Mouse (Mus musculus) spleen, postnatal 14 days (tissue): ENCODE measurements around the gene Ncln.
A peak's percentile ranks its signal among the peaks of the same experiment; 100 is the strongest.

Experiments used
- DNase-seq, 2 experiments: peaks; one replicate each; pipeline ENCODE4 v3.0.0; 2021 to 2022; ENCODE audit warnings: low spot score in 2 of 2

Gene Ncln

DNA sequence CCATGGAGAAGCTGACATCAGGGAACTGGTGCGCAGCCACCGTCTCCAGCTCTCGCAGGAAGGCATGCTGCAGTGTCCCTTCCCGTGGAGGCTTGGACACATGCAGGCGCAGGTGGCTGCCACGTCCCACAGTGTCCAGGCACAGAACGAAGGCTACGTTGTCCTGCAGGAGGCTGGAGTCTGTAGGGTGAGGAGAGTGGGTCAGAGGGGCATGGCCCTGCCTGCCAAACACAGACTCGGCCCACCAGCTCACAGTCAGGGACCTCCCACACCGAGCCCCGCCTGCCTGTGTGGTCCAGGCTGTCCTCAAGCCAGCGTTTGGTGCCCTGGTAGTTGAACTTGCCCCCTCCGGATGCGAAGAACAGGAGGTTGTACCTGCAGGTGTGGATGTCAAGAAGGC, 6.3 kb downstream of the Ncln start:
- DNase-seq: no peak

DNA sequence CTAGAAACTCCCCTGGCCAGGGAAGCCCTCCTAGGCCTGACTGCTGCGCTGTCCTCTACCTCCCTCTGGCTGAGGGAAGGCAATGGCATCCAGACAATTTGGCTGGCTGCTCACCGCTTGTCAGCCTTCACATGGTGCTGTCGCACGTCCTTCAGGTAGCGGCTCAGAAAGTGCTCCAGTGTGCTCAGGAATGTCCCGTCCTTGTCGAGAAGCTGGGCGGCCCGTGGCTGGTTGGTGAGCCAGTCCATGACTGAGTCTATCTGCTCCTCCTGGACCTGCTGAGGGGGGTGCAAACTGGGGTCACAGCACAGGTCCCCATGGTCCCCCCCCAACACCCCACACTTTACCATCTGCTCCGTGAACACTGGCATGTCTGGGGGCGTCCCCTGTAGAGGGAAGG, 8.1 kb downstream of the Ncln start:
- no peak for DNase-seq

DNA sequence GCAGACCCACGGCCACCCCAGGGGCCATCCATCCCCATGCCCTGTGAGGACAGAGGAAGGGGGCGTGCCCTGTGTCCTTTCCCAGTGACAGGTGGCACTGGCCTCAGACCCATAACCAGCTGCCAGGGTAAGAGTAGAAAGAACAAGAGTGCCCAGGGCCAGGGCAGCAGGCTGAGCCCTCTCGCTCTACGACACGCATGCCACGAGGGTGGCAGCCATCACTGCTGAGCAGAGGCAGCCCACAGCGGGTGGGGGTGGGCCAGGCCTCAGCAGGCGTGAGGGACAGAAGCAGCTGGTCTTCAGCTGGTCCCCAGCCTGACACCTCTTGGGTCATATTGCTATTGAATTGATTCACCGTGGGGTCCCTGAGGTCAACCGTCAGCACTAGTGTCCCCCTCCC, 9.7 kb downstream of the Ncln start:
- no peak for DNase-seq

DNA sequence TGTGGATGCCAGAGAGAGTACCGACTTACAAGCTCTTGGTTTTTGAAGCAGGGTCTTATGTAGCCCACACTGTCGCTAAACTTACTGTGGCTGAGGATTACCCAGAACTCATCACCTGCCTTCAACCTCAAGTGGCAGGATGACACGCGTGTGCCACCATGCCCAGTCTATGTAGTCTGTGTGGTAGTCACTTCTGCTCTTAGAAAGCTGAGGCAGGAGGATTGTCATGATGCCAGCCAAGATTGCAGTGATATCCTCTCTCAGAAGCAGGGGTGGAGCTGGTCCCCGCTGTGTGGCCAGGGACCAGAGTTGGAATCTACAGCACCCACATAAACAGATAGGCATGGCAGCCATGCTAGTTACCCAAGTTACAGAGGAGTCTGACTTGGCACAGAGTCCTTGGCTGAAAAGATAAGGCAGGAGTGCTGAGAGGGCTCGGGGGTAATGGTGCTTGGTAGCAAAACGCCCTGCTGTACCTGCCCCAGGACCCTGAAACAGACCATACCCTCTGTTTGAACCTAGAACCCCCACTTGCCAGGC, 10.6 kb downstream of the Ncln start:
- DNase-seq: no peak

DNA sequence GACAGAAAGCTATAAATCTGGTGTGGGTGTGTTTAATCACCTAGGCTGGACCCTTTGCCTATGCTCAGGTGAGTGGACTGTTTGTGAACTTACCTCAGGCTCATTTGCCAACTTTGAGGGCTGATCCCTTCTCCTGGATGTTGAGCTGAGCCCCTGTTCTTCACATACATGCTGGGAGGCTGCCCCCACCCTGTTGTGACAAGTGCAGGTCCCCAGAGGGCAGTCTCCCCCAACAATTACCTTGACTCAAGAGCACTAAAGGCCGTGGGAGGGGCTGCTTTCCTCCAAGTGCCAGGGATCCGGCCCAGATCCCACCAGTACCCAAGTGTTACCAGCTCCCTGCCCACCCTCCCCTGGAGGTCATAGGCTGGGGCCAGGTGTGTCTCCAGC, 11.1 kb downstream of the Ncln start:
- DNase-seq: no peak

DNA sequence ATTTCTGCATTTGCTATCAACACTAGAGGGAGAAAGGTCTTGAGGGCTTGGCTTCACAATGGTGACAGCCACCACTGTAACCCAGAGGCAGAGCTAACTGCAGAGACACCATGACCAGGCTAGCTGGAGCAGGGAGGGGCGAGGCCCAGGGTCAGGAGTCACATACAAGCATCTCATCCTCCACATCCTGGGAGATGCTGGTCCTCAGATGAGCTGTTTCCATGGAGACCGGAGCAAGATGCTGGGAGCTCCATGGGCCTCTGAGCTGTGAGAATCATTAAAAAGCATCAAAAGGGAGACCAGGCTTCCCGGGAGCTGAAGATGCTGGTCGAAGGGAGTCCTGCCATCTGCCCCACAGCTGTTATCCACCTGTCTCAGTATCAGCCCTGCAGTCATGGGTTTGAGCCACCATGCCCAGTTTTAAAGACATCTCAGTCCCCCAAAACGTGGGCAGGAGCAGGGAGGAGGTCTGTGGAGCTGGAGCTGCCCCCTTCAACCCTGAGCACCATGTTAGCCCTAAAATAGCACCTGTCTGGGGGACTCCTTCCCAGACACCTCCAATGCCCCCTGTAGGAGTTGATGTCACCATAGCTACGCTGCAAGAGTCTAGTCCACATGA, 11.6 kb downstream of the Ncln start:
- DNase-seq: no peak

DNA sequence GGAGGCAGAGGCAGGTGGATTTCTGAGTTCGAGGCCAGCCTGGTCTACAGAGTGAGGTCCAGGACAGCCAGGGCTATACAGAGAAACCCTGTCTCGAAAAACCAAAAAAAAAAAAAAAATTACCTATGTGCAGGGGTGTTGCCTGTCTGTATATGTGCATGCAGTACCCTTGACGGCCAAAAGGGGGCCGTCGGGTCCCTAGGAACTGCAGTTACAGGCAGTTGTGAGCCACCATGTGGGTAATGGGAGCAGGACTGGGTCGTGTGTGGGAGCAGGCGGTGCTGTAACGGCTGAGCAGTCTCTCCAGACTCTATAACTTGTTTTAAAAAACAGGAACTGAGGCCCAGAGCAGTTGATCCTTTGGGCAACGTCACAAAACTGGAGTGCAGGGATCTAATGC, 12.2 kb downstream of the Ncln start:
- DNase-seq: no peak

DNA sequence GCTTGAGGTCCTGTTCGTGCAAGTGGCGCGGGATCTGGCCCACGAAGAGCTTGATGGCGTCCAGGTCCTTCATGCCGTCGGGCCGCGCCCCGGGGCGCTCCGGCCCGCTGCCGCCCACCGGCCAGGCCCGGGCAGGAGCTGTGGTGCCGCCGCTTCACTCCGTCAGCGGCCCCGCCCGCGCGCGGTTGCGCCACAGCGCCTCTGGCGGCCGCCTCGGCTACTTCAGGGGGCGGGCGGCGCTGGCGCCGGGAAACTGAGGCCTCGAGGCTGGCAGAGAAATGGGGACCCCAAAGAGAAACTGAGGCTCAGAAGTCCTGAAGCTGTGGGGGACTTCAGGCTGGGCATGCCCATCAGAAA, 13.7 kb downstream of the Ncln start, which contains the start of gene Celf5:
Gene Celf5, minus strand, starts transcription at position 177 of the 357 bp plus-strand sequence.
- DNase-seq: peak in 1 of 2 experiments; percentile 55

DNA sequence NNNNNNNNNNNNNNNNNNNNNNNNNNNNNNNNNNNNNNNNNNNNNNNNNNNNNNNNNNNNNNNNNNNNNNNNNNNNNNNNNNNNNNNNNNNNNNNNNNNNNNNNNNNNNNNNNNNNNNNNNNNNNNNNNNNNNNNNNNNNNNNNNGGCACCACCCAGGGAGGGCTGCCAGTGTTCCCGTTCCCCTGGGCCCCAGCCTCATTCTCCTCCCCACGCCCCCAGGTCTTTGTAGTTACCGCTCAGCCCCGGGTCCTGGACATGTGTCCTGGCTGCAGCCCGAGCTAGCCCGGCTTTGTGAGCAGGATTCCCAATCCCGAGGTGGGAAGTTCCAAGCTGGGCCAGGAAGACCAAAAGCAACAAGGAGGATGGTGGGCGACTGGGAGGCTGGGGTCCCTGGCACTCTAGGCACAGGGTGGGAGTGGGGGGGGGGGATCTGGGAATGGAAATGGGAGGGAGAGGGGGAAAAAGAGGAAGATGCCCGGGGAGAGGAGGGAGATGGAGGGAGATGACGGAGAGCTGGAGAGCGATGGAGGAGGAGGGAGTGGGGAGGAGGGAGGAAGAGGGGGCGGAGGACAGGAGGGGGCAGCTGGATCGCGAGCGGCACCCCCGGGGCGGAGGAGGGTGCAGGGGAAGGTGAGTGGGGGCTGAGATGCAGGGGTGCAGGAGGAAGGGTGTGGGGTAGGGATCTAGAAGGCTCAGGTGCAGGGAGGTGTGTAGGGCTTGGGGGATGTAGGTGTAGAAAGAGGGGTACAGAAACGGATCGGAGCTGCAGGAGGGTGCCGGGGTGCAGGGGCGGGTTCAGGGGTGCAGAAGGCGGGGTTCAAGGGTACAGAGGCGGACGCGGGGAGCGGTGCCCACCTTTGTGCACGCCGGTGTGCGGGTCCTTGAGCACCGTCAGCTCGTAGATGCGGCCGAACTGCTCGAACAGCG, 14.3 kb downstream of the Ncln start:
- no peak for DNase-seq

DNA sequence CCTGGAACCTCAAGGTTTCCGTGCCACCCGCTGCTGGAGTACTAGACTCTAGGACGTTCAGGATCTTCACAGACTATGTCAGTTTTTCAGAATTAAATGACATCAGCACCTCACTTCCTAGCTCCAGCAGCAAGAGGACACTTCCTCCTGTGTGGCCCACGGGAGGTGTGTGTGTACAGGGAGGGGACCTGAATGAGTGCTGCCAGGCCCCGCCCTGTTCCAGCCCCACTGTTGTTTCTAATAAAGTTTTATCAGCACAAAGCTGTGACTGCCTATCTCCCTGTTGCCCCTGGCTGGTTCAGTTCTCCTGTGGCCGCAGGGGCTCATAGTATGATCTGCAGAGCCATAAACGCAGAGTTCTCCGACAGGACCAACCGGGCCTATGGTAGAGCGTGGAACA, 21.7 kb downstream of the Ncln start:
- no peak for DNase-seq

DNA sequence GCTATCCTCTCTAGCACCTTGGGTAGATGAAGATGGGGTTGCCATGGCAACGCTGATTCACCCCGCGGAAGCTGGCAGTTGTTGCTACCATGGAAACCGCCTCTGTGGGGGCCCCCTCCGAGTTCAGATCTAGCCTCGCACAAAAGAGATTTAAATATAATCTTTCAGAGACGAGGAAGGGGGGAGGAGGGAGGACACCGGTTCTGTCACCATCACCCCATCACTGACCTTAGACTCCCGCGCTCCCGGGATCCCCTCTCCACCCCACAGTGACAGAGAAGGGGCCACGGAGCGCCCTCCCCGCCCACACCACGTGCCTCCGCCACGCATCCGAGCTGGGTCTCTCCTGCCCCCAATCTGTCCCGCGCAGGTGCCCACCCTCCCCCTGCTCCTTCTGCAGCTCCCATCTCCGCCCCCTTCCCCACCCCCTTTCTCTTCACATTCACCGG, 23.2 kb downstream of the Ncln start:
- no peak for DNase-seq

DNA sequence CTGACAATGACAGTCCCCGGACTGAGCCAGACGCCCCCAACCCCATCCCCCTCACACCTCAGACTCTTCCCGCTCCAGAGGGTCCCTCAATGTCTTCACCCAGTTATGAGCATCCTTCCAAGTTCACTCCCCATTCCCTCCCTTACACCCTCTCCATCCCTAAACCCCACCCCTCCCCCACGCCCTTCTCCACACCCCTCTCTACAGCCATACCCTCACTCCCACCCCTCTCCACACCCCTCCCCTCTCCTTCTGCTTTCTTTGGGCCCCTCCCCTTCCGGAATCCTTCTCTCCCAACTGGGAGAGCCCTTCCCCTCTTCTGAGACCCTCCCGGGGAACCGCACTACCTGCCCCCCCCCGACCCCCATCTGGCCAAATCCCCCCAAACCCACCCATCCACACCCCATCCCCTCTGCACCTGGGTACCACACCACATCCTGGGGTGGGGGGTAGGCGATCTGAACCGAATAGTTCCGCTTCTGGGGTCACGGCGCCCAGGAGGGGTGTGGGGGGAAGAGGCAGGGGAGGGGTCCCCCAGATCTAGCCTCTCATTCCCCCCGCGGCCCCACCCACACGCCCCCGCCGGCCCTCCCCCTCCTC, 23.7 kb downstream of the Ncln start:
- no peak for DNase-seq

DNA sequence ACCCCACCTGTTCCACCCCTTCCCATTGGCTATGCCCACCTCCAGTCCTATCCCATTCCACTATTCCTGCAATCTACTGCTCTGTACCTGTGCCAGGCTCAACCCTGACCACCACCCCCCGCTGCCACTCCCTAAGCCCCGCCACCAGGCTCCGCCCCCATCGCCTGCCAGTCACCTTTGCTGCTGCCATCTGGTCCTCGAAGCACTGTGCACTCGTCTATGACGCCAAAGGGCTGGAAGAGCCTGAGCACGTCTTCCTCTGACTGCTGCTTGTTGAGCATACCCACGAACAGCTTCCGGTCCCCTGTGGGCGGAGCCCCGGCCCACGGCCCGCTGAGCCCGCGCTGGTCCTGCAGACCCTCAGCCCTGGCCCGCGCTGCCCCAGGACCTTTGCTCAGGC, 25.7 kb downstream of the Ncln start:
- DNase-seq: no peak

DNA sequence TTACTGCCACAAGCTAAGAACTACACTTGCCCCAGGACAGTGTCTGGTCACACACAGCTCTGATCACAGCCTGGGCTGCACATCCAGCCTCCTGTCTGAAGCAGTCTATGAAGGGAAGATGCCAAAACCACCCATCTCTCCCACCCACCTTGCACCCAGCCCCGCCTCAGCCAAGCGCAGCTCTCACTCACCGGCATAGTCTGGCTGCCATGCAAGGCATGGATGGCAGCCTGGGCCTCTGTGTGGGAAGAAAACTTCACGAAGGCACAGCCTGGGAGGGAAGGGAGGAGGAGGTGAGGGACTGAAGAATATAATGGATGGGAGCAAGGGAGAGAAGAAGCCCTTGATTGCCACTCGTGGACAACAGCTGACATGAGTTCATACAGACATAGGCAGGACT, 26.9 kb downstream of the Ncln start:
- no peak for DNase-seq

DNA sequence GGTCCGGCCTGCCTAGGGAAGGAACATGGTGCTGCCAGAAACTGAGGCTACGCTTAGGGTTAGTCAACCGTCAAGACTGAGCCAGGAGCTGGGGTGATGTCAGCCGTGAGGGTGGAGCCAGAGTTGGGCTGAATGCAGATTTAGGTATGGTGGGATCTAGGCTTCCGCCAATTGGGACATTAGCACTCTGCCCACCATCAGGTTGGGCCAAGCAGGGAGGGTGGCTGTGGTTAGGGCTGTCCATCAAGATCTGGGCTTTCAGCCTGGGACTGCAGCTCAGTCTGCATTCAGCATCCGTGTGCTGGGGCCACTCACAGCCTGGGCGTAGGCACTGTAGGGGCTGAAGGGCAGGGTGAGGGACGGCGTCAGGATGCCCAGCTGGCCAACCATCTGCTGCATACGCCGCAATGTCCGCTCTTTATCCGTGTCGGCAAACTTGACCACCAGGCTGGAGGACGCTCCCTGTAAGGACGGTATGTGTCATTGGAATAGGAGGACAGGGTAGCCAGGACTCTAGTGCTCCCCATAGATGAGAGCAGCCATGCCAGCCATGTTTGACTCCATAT, 28.4 kb downstream of the Ncln start:
- DNase-seq: no peak

DNA sequence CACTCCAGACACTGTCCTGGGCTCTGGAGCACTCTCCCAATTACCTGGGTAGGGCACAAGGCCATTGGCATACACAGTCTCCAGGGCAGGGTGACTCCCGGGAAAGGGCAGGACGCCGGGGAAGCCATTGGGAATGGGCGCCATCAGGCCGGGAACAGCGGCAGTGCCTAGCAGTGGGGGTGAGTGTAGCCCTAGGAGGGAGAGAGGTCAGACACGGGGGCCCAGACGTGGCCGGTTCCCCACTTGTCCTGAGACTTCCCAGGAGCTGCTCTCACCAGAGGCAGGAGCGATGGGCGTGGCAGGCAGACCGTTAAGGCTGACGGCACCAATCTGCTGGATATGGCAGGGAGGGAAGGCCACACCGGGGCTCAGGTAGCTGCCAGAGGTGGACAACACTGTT, 29.3 kb downstream of the Ncln start:
- DNase-seq: no peak

DNA sequence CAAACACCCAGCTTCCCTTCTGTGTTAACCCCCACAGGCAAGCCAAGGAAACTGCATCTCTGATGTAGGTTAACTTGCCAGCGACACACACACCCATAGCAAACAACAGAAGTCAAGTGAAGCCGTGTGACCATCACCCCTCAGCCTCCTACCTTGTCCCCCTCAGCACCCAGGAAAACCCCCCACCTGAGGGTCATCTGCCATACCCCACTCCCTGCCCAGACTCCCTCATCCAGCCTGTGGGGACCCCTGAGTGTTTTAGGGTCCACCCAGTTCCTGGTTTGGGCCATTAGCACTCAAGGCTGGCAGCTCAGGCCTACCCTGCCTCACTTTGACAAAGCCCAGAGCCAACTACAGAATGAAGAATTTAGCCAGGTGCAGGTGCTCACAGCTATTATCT, 30.1 kb downstream of the Ncln start:
- no peak for DNase-seq

DNA sequence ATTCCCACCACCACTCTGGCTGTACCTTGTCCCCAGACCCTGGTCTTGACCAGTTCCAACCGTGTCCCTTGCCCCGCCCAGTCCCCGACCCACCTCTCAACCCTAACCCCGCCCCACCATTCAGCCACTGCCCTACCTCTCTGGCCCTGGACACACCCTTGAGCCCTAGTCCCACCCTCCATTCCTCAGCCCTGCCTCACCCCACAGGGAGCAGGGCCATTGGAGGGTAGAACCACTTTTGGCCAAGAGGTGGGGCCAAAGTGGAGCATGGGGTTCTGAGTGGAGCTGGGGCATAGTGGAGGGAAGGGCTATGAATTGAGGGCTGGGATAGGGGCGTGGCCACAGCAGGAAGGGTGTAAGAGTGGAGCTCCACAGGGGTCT, 30.9 kb downstream of the Ncln start:
- no peak for DNase-seq

DNA sequence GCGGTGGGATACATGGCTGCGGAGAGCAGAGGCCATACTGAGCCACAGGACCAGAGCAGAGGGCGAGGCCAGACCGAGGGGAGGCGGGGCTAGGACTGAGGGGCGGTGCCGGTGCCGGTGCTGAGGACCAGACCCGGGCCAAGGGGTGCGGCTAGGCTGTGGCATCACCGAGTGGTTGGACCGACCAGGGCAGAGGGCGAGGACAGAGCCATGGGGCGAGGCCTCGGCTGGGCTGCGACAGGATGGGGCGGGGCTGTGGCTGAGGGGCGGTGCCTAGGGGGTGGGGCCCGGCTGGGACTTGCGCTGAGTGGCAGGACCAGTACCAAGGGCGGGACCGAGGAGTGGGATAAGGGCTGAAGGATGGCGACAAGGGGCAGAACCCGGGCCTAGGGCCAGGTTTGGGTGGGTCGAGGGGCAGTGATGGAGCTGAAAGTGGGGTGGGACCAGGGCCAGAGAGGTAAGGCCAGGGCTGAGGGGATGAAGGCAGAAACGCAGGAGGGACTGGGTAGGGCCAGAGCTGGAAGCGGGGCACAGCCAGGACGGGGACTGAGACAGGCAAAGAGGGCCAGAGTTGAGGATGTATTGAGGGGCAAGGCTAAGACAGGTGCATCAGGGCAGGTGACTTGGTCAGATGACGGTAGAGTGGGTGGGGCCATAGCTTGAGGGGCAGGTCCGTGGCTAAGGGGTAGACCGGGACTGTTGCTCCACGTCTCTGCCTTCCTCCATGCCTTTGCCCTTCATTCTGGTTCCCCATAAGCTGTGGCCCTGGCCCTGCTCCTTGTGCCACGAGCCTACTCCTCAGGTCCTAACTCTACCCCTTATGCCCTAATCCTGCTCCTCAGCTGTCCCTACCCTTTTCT, 31.6 kb downstream of the Ncln start:
- peak; percentile 14 to 31 for DNase-seq

DNA sequence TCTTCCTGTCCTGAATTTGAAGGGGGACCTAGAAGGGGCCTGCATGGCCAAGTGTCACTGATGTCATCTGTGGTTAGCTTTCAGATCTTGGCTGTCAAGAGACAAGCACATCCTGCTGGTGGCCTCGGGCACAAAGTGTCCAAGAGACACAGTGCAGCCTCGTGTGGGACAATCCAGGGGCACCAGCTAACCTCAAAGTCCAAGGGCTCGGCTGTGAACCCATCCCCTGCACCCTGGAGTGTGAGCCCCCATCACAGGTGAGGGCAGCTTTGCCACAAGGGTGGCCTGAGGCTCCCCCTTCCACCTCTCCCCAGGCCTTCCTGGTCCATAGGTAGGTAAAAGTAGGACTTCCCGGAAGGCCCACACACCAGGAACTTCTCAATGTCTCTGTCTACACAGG, 32.7 kb downstream of the Ncln start:
- no peak for DNase-seq

DNA sequence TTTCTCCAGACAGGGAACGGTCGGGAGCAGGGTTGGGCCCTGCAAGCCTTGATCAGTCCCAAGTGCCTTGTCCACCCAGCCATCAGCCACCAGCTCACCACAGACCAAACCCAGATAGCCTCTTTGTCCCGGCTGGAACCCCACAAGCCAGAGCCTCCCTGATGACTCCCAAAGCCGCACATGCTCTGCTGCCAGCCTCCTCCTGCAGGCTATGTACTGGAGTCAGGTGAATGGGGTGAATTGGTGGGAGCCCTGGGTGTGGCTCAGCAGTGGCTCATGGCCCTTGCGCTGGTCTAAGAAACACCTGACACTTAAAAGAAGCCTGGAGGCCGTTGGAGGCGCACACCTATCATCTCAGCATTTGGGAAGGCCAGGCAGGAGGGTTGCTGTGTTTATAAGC, 33.3 kb downstream of the Ncln start:
- peak in 1 of 2 experiments; percentile 6 for DNase-seq
